Mouse (Mus musculus) embryo, embryonic 9.5 days (tissue): ENCODE data around the gene Wnk2.

ENCODE experiments used
- DNase-seq: peaks from one replicate; pipeline ENCODE4 v3.0.0-alpha.2; 2017; ENCODE audit errors: extremely low spot score

Wnk2 gene

DNA sequence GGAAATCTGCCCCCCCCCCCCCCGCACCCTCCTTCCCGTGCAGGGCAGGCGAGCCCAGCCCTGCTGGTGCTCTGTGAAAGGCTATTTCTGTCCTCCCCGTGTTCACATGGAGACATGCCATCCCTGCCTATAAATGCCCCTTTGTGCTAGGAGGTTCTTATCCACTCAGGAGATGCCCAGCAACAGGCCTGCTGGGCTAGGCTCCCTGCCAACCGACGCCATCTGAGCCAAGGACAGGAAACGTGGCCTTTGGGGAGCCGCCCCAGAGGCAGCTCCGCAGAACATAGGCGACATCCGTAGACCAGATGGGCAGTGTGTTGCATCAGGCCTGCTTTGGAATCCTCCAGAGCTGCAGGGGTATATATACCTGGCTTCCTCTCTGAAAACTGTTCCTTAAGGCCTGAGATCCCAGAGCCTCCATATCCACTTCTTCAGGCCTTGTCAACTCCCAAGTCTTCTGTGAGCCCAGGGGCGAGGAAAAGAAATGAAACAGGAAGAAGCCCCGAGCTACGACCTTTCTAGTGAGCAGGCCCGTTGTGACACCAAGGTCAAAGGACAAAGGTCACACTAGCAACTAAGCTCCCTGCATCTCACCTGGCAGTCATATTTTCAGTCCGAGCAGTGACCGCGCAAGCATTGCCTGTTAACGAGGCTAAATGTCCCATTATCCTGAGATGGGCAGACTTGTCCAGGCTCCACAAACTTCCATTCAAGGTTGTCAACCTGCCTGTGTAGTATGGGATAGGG is 31.2 kb upstream of the Wnk2 start:
- no peak for DNase-seq

DNA sequence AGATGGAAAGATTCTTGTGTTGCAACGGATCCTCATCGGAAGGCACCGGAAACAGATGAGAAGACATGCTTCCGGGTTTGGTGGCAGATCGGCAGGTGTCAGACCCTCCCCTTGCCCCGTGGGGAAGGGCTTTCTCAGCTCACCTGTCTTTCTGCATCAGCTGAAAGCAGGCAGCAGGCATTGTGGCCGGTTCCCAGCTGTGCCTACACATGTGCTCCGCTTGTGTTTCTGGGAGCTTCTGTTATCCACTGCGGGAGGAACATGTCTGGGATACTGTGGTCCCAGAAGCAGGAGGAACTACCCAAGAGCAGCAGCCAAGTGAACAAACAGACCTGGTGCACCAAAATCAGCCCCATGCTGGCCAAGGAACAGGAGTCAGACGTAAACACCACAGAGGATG is 27.7 kb upstream of the Wnk2 start:
- no peak for DNase-seq

DNA sequence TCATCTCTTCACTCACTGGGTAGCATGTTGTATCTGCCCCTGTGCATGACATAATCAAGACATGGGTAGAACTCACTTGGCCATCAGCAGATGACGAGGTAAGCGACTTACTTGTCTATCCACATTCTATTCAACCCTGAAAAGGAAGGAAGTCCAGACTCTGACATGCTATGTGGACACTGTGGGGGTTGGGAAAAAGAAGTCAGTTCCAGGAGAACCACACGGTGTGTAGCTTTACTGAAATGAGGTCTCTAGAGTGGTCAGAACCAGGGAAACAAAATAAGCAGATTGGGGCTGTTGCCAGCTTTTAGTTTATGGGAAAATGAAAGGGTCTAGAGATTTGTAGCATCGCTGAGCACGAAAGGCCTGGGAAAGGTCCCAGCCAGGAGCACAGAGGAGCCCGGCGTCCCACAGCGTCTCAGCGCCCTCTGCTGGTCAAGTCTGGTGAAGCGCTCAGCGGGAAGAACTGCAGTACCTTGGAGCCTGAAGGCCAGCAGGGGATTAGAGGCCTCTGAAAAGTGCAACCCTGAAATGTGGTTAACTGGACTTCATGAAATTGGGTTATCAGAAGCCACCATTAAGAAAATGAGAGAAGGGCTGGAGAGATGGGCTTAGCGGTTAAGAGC is 25.3 kb upstream of the Wnk2 start:
- DNase-seq: peak; percentile 88

DNA sequence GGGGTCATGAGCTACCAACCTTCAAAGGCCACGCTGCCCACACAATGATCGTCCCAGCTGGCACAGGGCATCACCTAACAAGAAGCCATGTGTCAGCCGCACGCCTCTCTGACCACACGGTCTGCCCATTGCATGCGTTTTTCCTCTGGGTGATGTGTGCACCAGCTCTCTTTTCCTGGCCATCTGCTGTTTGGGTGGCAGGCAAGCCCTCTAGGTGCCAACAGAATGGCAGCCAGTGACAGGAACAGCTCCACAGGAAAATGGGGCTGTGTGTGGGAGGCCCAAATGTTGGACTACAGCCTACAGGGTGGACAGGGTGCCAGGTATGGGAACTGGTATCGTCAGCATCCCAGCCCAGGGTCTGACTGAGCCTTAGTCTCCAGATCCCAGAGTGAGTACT is 24.5 kb upstream of the Wnk2 start:
- DNase-seq: no peak

DNA sequence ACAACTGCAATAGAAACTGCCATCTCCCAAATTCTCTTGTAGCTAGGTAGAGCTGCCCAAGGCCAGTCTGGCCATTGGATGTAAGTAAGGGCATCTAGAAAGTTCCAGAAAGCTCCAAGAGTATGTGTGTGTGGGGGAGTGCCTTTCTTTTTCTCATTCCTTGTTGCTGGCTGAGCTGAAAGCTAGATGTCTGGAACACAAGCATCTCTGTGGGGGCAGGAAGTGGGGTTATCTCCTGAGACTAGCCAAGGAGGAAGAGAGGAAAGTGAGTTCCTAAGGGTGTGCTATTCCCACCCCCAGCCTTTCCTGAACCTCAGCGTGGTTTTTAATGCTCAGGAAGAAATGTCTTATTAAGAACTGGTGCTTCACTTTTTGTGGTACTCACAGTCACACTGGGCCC is 23.9 kb upstream of the Wnk2 start:
- no peak for DNase-seq

DNA sequence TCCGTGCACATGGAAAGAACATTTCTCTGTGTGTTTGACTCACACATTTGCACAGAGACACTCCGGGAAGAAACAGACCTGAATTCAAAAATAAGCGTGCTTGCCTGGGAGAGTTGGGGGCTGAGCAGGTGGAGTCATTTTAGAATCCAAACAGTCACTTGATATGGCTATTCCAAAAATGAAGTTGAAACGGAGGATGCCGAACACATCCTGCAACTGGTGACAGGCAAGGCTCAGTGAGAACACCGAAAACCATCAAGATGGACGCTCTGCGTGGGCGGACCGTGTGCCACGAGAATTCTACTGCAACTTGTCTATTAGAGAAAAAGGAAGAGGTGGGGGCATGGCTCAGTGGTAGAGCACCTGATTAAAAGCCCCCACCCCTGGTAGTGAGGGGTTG is 22.8 kb upstream of the Wnk2 start:
- no peak for DNase-seq

DNA sequence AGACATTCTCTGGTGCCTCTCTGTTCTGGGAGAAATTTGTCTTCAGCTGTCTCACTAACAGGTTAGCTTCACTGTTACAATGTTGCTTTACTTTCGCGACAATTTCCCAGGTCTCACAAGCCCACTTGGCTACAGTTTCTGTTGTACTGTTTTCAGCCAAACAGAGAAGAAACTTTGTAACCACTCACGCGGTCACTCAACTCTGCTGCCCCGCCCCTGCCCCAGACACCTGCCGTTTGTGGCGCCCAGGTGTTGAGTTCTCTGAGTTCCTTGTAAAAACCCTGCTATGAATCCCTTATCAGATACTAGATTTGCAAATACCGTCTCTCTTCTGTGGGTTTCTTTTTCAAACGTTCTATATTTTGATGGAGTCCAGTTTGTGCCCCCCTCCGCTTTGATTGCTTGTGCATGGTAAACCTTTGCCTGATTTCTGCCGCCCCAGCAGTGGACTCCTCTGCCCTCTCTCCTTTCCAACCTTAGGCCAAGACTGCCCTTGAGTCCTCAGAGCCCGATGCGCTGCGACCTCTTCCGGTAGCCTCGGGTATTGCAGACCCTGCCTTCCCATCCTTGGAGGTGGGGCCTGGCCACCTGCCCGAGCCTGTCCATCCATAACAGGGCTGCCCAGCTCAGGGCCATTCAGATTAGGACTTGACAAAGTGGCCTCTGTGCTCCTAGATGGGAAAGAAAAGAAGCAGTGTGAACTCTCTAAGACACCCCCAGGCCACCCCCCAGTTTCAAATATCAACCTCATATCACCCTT is 21.8 kb upstream of the Wnk2 start:
- DNase-seq: peak; percentile 85

DNA sequence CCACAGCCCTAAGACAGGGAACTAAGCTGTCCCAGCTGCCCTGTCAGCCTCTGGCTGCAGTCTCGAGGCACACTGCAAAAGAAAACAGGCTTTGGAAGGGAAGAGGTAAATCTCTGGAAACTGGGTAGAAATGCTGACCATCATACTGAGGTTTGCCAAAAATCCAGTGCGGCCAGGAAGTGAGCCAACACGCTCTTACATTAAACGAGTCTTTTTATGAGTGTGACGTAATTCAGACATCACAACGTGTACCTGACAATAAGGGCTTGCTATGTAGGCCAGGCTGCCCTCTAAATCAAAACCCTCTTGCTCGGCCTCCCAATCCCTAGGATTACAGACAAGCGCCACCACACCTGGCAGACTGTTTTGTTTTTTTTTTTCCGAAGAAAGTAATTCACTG is 19.3 kb upstream of the Wnk2 start:
- no peak for DNase-seq

DNA sequence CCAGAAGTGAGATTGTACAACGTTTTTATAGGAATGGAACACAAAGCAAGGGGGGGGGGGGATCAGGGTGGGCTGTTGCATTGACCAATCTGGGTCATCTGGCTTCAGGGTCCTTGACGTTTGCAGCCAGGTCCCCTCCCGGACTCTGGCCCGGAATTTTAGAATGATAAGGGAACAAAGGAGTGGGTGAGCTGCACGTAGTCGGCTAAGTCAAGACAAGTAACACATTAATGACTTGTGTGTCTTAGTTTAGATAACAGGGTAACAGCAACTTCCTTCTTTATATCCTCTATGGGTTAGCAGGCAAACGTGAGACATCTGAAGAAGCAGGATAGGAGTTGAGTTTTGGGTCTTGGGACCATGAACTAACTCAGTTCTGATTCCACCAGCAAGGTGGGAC is 15.8 kb upstream of the Wnk2 start:
- no peak for DNase-seq

DNA sequence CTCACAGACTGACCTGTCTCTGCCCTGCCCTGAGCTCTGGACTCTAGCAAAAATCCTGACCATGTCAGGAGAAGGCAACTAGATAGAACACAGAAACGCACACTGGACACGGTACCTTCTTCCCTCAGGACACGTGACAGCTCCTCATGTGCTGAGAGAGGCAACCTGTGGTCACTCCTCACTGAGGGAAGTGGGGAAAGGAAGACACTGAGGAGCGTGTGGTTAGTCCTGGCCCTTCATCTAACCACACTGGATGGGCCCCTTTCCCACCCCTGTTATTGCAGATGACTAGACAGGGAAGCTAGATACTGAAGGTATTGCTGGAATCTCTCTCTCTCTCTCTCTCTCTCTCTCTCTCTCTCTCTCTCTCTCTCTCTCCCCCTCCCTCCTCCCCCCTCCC is 14.9 kb upstream of the Wnk2 start:
- no peak for DNase-seq

DNA sequence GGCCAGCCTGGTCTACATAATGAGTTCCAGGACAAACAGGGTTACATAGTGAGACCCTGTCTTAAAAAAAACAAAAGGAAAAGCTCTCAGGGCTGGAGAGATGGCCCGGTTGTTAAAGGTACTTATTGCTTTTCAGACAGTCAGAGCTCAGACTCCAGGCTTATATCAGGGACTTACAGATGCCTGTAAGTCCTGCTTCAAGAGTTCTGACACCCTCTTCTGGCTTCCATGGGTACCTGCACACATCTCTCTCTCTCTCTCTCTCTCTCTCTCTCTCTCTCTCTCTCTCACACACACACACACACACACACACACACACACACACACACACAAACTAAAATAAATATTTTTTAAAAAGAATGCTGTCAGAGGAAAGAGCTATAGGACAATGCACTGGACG is 13.4 kb upstream of the Wnk2 start:
- DNase-seq: no peak

DNA sequence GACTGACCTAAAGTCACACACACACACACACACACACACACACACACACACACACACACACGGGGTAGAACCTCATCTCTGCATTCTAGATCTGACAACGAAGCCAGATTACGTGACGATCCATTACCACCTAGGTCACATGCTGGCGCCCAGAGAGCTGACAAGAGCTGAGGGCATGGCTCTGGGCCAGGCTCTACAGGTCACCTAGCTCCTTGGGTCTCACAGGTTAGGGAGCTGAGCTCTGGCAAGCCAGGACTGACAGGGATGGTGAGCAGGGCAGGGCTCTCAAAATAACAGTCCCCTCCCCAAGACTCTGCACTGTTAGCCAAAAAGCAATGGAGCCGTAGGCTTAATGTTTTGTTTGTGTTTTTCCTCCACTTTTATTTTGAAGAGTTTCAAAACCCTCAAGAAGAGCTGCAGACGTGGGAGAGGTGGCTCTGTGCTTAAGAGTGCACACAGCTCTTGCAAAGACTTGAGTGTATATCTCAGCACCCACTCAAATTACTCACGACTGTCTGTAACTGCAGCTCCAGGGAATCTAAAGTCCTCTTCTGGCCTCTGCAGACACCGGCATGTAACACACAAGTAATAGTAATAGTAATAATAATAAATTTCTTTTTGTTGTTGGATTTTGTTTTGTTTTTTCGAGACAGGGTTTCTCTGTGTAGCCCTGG is 10.4 kb upstream of the Wnk2 start:
- no peak for DNase-seq

DNA sequence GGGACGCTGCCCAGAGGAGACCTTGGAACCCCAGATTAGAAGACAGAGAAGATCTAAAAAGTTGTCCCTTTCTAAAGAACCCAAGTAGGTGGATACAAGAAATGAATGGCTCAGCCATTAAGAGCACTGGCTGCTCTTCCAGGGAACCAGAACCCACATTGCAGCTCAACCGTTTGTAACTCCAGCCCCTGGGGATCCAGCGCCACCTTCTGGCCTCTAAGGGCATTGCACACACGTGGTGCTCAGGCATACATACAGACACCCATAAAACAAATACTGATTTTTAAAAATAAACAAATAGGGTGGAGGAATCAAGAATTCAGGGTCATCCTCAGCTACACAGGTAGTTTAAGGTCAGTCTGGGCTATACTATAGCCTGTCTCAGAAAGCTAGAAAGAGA is 8.8 kb upstream of the Wnk2 start:
- no peak for DNase-seq

DNA sequence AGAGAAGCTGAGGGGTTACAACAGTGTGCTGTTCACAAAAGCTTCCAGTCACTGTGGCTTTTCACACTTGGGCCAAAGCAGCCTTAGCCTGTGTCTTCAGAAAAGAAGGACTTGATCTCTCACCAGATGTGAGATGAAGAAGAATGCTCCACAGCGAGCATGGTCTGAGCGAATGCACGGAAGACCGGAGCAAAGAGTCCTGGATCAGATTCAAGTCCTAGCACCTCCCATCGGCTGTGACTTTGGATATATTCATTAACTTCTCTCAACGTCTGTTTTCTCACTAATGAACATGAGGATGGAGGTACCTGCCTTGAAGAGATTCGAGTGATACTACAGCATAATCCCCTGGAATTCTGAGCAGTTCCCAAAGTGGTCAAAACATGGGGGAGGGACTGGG is 6.8 kb upstream of the Wnk2 start:
- DNase-seq: no peak

DNA sequence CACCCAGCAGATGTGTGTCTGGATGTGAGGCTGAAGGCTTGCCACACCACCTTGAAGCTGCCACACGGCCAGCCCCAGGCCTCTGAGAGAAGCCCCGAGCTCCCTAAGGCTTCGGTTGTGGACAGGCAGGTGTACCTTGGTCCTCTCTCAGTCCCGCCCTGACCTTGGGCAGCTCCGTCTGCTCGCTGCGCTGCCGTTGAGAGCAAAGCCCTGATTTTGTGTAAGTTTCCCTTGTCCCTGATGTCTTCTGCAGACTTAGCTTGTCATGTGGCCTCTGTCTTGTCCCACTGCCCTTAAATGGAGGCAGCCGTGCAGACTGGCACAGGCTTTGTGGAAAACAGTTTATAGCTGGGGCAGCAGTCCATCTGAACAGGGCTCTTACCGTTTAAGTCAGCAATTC is 6.2 kb upstream of the Wnk2 start:
- DNase-seq: no peak

DNA sequence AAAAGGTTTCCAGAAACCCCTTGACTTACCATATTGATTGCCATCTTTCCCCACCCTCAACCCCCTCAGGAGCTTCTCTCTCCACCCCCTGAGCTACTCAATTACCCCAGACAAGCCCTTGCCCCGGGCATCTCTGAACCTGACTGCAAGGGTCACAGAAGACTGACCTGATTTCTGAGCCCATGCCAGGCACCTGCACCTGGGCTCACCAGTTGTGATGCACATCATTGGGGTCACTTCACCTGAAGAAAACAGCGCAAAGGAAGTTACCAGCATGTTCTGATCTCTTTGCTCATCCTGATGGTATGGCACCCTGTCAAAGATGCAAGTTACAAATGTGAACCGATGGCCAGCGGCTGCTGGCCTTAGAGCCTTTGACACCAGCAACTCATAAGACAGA is 873 bp upstream of the Wnk2 start:
- DNase-seq: no peak

DNA sequence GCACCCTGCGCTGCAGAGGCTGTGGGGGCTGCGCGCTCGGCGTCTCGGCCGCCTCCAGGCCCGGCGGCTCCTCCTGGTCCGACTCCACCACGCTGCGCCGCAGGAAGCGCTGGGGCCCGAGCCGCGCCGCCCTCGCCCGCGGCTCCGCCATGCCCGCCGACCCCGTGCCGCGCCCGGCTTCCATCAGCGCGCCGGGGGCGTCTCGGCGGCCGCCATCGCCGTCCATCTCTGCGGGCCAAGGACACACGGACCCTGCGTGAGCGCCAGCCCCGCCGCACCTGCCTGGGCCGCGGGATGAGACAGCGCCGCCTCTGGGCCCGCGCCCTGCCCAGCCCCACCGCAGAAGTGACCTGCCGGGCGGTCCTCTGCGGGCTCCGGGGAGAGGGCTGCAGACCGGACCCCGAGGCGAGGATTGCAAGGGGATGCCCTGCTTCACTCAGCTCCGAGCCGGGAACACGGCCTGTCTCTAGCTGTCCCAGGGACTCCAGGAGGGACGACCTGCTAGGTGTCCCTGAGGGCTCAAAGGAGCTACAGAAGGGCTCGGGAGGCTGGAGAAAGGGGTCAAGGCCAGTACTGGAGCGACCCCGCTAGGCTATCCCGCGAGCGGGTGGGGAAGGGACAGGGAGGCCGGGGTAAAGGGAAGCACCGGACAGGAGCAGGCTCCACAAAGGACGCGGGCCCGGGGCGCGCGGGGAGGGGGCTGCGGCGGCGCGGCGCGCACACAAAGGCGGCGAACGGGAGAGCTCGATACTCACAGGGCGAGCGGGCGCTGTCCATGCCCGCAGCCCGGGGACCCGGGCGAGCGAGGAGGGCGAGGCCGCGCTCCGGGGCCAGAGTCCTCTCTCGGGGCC is 582 bp downstream of the Wnk2 start:
- DNase-seq: peak; percentile 81

DNA sequence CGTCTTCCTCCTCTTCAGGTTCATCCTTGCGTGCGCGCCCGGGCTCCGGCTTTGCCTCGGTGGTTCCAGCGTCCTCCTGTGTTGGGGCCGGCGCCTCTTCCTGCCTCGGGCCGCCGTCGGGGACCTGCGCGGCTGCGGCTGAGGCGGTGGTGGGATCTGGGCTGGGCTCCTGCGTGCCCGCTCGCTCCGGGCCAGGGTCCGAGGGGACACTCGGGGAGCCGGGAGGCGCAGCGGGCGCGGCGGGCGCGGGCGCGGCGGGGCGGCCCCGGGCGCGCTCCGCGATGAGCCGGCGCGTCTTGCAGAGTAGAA is 1.2 kb downstream of the Wnk2 start:
- DNase-seq: peak; percentile 21

DNA sequence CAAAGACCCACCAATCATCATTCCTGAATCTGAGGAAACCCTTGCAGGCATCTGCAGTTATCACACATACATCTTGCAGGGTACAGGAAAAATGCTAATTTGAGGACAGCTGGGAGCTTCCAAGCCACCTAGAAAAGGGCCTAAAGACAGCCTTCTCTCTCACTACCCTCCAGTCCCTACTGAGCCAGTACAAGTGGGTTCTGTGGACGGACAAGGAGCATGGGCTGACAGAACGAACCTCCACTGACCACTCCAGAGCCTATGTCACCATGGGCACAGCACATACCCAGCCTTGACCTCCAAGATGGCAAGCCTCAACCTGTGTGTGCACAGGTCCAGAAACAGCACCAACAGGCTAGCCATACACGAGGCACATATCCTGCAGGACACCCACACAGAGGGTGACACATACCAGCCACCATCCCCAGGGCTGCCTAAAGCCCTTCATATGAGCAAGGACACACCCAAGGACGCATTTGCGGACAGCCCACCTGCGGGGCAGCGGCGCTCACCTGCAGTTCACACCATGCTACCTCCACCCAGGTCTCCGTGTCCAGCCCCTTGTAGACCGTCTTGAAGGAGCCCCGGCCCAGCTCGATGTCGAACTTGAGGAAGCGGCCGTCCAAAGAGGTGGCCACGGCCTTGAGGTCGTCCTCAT is 1.6 kb downstream of the Wnk2 start:
- no peak for DNase-seq

DNA sequence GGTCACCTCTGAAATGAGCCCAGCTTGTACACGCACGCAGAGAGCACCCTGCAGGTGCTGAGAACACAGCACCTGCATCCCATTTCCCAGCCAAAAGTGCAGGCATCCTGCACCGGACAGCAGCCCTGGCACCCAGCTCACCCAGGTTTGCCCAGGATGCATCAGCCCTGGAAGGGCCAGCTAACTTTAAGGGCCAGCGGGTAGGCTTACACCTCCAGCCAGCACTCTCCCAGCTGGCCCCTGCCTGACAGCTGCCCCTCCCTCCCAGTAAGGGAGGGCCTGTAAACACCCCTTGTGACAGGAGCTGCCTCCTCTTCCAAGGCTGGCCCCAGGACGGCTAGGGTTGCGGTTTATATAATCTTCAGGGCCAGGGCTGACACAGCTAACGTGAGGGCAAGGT is 2.4 kb downstream of the Wnk2 start:
- DNase-seq: no peak

DNA sequence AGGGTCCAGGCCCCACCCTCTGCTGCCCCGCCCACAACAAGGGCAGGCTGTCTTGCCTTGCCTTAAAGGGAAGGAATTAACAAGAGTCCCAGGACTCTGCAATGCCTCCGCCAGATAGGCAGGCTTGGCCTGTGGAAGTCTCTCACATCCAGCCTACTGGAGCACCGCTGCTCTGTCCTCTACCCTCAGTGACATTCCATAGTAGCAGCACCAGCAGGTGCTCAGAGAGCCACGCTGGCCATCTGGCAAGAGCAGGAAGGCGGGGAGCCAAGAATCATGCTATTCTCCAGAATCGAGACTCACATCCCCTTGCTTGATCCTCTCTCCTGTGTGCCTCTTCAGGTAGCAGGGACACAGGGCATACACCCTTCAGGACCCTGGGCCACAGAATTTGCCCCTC is 3.4 kb downstream of the Wnk2 start:
- no peak for DNase-seq
